Mouse (Mus musculus): Measurements from ENCODE around the gene Klk1b8. TPM values are rescaled to one million over a fixed set of nuclear protein-coding genes. Genes with fewer than 3 reads are reported as not detected.

Gene Klk1b8
- polyA plus RNA-seq (2012; rRNA removed) = not detected in 2 replicates

GRCm38 (mm10) chr7:43950364-43950763, at the start of gene Klk1b8:
Gene Klk1b8 (plus strand): TSS chr7:43950664.

GRCm38 (mm10) chr7:43933440-43933839, 17.0 kb upstream of the Klk1b8 start, which contains the start of gene Klk15:
Gene Klk15 (plus strand): TSS chr7:43933740.

GRCm38 (mm10) chr7:43966451-43966850, 16.0 kb downstream of the Klk1b8 start, which contains the start of gene Klk1b1:
Gene Klk1b1 (plus strand): TSS chr7:43966751.

GRCm38 (mm10) chr7:43975761-43976160, 25.3 kb downstream of the Klk1b8 start, which contains the start of gene Klk1b9:
Gene Klk1b9 (plus strand): TSS chr7:43976061.

GRCm38 (mm10) chr7:43995577-43995976, 45.1 kb downstream of the Klk1b8 start, which contains the start of gene Klk1b11:
Gene Klk1b11 (plus strand): TSS chr7:43995877.

Other genes starting within 250 kb of the Klk1b8 start
- gene Klk13, start 238.1 kb upstream of the Klk1b8 start, polyA plus RNA-seq (2012; rRNA removed) = 36.1 and 62.4 TPM in 2 replicates
- gene Klk12, start 181.8 kb upstream of the Klk1b8 start, polyA plus RNA-seq (2012; rRNA removed) = 2.5 and 6.0 TPM in 2 replicates
- gene Klk11, start 176.1 kb upstream of the Klk1b8 start, polyA plus RNA-seq (2012; rRNA removed) = 27.7 and 37.5 TPM in 2 replicates
- gene Klk10, start 169.6 kb upstream of the Klk1b8 start, polyA plus RNA-seq (2012; rRNA removed) = 70.8 and 139 TPM in 2 replicates
- 13.5 and 28.2 TPM in 2 replicates for gene Klk9, start 158.8 kb upstream of the Klk1b8 start, polyA plus RNA-seq (2012; rRNA removed)
- 35.2 and 46.8 TPM in 2 replicates for gene Klk8, start 153.1 kb upstream of the Klk1b8 start, polyA plus RNA-seq (2012; rRNA removed)
- 5.4 and 17.8 TPM in 2 replicates for gene Klk7, start 139.4 kb upstream of the Klk1b8 start, polyA plus RNA-seq (2012; rRNA removed)
- gene Klk6, start 126.2 kb upstream of the Klk1b8 start, polyA plus RNA-seq (2012; rRNA removed) = 4.1 and 11.7 TPM in 2 replicates
- gene Klk5, start 108.7 kb upstream of the Klk1b8 start, polyA plus RNA-seq (2012; rRNA removed) = 26.4 and 45.6 TPM in 2 replicates
- not detected in 2 replicates for gene Klk4, start 69.5 kb upstream of the Klk1b8 start, polyA plus RNA-seq (2012; rRNA removed)
- not detected in 2 replicates for gene Klk15, start 16.9 kb upstream of the Klk1b8 start, polyA plus RNA-seq (2012; rRNA removed)
- gene Klk1b1, start 16.1 kb downstream of the Klk1b8 start, polyA plus RNA-seq (2012; rRNA removed) = not detected in 2 replicates
- gene Klk1b9, start 25.4 kb downstream of the Klk1b8 start, polyA plus RNA-seq (2012; rRNA removed) = not detected in 2 replicates
- not detected in 2 replicates for gene Klk1b11, start 45.2 kb downstream of the Klk1b8 start, polyA plus RNA-seq (2012; rRNA removed)
- gene Klk1b26, start 61.5 kb downstream of the Klk1b8 start, polyA plus RNA-seq (2012; rRNA removed) = 0.30 and 0.31 TPM in 2 replicates
- gene Klk1b27, start 101.6 kb downstream of the Klk1b8 start, polyA plus RNA-seq (2012; rRNA removed) = not detected in 2 replicates
- not detected in 2 replicates for gene Klk1b21, start 151.7 kb downstream of the Klk1b8 start, polyA plus RNA-seq (2012; rRNA removed)
- 0.38 TPM in 1 of 2 replicates, not detected in the other for gene Klk1b22, start 162.0 kb downstream of the Klk1b8 start, polyA plus RNA-seq (2012; rRNA removed)
- gene Klk1b16, start 186.1 kb downstream of the Klk1b8 start, polyA plus RNA-seq (2012; rRNA removed) = not detected in 2 replicates
- gene Klk1b24, start 237.6 kb downstream of the Klk1b8 start, polyA plus RNA-seq (2012; rRNA removed) = 0.19 TPM in 1 of 2 replicates, not detected in the other
- not detected in 2 replicates for gene Klk1b3, start 247.5 kb downstream of the Klk1b8 start, polyA plus RNA-seq (2012; rRNA removed)

Measured in stomach, adult 2 months (tissue).